Mouse (Mus musculus) megakaryocyte, embryonic 14.5 days (primary cell): ENCODE data around the gene Patl2.

Experiments
- FLI1 ChIP-seq: IDR thresholded peaks from 2 replicates; pipeline ENCODE4 v1.6.1; 2012; ENCODE audit warnings: low read length, inconsistent platforms, mixed read lengths
- GATA1 ChIP-seq: IDR thresholded peaks from 3 replicates; pipeline ENCODE4 v1.6.1; 2012; ENCODE audit warnings: mixed read lengths, low read length, inconsistent platforms, borderline replicate concordance

DNA sequence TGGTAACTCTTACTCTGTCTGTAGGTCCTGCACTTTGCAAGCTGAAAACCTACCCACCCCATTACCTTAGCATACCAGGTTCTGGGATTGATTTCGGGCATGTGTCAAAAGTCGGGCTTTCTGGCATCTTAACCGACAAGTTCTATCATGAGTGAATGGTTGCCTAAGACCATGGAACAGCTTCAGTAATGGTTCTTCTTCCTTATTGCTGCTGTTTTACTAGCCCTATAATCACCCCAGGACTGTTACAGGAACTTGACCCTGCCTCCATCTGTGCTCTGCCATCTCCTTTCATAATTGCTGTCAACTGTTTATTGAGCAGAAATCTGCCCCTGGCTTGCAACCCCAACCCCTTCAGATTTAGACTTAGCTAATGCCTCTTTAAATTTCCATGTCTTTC, 762 bp upstream of the Patl2 start:
- no peak for TF ChIP-seq GATA1
- no peak for TF ChIP-seq FLI1
